Mouse (Mus musculus): ENCODE measurements around the gene Fam78a.
A peak's percentile ranks its signal among the peaks of the same experiment; 100 is the strongest.

Fam78a gene

DNA sequence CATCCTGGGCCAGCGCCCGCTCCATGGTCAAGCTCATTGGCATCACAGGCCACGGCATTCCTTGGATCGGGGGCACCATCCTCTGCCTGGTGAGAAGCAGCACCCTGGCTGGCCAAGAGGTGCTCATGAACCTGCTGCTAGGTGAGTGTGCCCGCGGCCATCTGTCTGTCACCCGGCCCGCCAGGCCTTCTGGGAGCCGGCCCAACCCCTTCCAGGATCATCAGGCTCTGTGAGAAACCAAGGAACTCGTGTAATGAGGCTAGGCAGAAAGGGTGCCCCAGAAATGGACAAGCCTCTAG is 11.4 kb upstream of the Fam78a start:
- DNase-seq (ENCODE audit: low read depth) = no peak

GRCm38 (mm10) chr2:32095351-32096121 is 10.9 kb upstream of the Fam78a start, which contains the start of gene Plpp7:
Plpp7 (plus strand) TSS chr2:32095528.
- peak; percentile 24 for DNase-seq (ENCODE audit: low read depth)

DNA sequence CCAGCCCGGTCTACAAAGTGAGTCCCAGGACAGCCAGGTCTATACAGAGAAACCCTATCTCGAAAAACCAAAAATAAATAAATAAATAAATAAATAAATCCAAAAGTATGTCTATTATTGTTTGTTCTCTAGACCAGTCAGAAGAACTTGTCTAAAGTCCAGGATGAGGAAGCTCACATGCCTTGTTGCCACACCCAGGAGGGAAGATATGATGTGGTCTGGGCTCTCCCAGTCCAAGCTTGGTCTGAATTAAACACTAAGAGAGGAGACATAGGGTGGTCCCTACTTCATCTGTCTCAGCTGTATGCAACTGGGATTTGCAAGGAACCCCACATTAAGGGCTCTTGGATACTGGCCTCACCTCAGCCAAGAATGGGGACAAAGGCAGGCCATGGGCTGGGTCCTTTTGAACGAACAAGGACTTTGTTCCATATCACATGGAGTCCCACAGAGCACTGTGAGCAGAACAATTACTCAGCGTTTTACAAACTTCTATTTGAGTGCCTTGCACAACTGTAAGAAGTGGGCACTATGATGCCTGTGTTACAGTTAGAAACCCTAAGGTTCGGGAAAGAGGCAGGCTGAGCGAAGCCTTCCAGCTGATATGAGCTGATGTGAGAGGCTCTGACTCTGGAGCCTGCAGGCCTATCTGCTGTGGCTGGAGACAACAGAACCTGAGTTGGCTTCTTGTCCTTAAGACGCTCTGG is 9.5 kb upstream of the Fam78a start:
- no peak for DNase-seq (ENCODE audit: low read depth)

DNA sequence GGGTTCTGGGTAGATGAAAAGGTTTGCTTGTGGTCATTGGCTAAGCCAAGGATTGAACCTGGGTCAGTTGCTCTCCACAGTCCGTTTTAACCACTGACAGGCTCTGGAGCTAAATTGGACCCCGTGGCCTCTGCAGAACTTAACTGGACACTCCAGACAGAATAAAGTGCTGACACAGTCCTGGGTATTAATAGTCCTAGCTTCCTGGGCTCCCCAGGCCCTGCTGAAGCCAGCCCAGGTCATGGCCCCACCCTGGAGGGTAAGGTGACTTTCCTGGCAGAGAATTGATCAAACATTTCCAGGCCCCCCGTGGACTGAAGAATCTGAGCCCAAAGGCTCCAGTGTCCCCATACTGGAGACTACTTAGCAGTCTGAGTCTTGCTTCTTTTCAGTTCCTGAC is 7.3 kb upstream of the Fam78a start:
- DNase-seq (ENCODE audit: low read depth) = no peak

DNA sequence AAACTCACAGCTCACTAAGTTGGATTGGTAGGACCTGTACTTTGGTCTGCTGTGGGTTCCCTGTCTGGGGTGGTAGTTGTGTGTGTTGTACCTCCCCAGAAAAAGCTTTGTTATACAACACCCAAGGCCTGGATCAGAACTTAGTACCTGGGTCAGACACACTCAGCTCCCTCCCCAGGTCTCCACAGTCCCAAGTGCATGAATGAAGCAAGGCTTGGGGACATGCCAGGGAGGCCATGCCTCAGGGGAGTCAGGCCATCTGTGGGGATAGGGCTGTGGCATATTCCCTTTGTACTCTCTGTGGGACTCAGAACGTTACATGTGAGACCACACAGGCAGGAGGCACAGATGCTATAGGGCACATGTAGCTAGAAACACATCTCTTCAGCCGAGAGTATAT is 5.5 kb upstream of the Fam78a start:
- no peak for DNase-seq (ENCODE audit: low read depth)

- DNase-seq (ENCODE audit: low read depth) = no peak
Measured at GRCm38 (mm10) chr2:32089606-32090005, 4.9 kb upstream of the Fam78a start.

DNA sequence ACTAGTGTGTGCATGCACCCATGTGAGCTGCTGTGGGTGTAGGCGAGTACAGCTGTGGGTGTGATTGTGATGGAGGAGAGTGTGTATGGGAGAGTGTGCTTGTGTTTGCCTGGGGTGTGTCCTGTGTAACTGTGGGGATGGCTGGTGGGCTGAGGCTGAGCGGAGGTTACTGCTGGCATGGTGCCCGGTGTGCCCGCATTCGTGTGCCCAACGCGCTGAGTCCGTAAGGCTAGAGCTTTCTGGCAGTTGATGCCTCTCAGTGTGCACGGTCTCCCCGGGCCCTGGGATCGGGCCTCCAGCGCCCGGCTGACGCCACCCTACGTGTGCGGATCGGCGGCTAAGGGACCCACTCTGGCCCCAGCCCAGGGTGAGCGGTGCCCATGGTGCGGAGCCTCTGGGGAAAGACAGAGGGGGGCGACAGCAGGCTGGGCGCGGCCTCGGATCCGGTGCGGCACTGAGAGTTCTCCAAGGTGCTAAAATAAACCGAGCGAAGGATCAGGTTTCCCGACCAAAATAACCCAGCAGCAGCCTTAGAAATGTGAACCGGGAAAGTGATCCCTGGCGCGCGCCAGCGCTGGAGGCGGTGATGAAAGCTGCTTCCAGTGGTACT is 3.8 kb upstream of the Fam78a start:
- DNase-seq (ENCODE audit: low read depth) = peak; percentile 8

DNA sequence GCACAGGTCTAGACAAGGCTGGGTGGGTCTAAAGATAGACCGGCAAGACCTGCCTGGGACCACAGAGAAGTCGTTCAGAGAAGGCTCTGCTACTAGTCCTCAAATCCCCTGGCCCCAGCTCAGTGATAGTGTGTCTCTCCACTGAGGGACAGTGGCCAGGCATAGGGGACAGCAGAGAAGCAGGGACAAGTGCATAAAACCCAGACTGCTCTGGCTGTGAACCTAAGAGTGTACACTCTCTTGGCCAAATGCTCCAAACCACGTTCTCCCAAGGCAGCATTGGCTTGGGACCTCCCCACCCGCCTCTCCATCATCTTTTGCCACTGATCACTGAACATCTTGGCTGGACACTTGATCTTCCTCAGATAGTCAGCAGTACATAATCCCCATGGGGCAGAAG is 2.9 kb upstream of the Fam78a start:
- DNase-seq (ENCODE audit: low read depth) = no peak

GRCm38 (mm10) chr2:32085231-32085630 is 574 bp upstream of the Fam78a start:
- no peak for DNase-seq (ENCODE audit: low read depth)

DNA sequence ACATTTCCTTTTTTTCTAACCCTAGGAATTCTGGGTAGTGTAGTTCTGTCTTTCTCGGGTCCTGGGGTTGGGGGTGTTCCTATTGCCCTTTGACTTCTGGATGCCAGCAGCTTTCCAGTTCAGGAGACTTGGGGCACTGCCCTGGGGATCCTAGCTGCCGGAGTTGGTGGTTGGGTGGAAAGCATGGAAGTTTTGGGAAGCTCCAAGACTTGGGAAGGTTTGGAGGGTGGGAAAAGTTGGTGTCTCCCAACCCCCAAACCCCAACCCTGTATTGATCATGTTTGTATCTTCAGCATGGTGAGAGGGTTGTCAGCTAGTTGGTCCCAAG is 179 bp upstream of the Fam78a start:
- no peak for DNase-seq (ENCODE audit: low read depth)

GRCm38 (mm10) chr2:32083159-32084011 is 1.3 kb downstream of the Fam78a start:
- DNase-seq (ENCODE audit: low read depth) = no peak

DNA sequence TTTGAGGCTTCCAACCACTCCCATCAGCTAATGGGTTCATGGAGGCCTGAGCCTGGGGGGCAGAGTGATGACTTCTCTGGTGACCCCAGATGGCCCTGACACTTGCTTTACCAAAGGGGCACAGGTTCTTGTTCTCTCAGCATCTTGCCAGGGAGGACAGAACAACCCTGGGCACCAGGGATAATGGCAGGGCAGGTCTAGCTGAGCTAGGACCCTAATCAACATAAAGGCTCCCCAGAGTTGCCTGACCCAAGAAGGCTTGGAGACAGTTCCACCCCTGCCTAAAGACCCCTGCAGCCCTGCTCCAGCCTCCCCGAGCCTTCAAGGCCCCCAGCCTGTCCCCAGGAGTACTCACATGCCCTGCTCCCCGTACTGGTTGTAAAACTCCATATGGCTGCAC is 2.4 kb downstream of the Fam78a start:
- no peak for DNase-seq (ENCODE audit: low read depth)

DNA sequence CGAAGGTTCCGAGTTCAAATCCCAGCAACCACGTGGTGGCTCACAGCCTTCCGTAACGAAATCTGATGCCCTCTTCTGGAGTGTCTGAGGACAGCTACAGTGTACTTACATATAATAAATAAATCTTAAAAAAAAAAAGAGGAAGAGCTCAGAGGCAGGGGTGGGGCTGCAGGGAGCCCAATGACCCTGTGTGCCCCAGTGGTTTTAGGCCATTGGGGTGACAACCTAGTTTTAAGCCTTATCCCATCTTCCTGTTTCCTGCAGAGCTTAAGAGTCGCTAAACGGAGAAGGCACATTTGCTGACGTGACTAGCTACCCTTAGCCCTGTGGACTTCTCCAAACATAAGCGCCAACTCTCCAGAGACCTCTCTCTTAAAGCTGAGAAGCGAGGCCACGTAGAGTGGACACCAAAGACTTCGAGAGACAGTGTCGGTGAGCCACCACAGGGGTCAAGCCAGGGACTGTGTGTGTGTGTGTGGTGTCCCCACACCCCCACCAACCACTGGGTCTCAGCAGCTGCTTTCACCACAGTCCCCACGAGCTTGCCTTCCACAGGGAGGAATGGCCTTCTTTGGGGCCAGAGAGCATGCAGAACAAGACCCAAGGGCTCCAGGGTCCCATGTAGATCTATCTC is 3.2 kb downstream of the Fam78a start:
- no peak for DNase-seq (ENCODE audit: low read depth)

DNA sequence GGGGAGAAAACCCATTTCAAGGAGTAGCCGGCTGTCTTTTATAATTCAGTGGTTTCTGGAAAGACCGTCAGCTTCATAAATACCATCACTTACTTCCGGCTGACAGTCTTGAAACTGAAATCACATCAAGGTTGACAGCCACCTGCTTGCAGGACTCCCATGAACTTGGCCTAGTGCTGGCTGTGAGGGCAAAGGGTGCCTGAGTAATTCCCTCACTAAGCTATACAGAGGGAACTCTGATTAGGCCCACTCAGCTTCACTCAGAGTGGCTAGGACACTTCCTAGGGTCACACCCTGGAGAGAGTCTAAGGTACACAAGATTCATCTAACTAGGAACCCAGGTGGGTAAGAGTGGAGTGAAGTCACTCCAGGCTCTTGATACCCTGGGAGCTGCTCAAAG is 4.0 kb downstream of the Fam78a start:
- no peak for DNase-seq (ENCODE audit: low read depth)

GRCm38 (mm10) chr2:32079191-32079725 is 5.4 kb downstream of the Fam78a start:
- no peak for DNase-seq (ENCODE audit: low read depth)

DNA sequence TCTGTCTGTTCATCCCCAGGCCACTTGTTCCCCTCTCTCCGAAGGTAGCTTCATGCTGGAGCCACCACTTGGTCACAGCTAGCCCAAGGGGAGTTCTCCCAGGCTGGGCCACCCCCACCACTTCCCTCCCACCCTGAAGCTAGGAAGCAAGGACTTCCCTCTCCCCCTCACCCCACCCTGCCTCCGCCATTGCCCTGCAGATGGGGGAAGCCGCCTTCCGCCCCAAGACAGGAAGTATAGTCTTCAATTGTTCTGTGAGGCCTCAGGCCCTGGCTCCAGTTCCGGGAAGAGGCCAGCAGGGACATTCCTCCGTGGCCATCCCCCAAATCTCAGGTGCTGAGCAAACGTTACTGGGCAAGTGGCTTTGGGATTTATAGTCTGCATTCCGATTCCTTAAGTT is 6.1 kb downstream of the Fam78a start:
- no peak for DNase-seq (ENCODE audit: low read depth)

DNA sequence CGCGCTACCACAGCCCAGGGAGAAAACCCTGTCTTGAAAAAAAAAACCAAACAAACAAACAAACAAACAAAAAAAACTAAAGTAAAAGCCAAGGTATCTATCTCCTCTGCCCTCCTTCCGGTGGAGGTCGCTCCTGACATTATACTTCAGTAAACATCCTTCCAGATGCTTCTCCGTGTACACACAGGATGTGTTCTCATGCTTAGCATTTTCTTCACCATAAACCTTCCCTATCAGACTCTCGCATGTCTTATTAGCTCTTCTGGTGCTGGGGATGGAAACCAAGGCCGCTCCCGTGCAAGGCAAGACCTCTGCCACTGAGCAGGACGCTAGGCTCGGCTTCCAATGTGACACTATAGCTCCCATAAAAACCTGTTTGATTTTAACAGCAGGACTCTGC is 6.9 kb downstream of the Fam78a start:
- no peak for DNase-seq (ENCODE audit: low read depth)

DNA sequence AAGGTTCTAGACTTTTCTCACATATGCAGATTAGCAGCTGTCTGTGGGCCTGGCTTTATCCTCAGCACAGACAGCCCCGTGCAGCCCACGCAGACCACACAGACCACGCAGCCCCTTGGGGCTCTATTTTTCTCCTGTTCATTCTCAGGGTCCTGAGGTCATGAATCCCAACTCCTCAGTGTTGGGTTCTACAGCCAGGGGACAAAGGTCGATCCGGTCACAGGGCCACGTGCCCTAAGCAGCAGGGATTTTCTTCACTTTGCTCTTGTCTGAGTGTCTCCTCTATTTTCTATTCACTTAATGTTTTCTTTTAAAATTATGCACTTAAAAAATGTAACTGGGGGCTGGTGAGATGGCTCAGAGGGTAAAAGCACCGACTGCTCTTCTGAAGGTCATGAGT is 9.3 kb downstream of the Fam78a start:
- no peak for DNase-seq (ENCODE audit: low read depth)

DNA sequence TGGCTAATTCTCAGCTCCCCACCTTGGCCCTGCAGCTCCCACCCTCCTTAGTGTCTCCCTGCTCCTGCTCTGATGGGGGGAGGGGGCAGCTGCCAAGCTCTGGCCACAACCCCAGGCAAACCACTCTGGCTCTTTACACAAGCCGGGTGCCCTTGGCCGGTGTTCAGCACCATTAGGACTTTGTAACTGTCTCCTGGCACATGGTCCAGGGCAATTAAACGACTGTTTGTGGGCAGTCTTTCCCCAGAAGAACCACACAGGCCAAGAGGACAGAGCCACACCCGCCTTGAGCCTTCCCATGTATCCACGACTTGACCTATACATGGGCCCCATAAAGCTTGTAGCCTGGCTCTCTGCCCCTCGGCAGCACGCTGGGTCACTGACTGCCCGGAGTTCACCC is 10.3 kb downstream of the Fam78a start:
- DNase-seq (ENCODE audit: low read depth) = peak; percentile 8

- no peak for DNase-seq (ENCODE audit: low read depth)
Measured at GRCm38 (mm10) chr2:32070747-32071146, 13.9 kb downstream of the Fam78a start.

- DNase-seq (ENCODE audit: low read depth) = no peak
Measured at GRCm38 (mm10) chr2:32068811-32069607, 15.6 kb downstream of the Fam78a start.
